Mouse (Mus musculus): ENCODE results near the gene Metrn. TPM values are rescaled to one million over a fixed set of nuclear protein-coding genes. Genes with fewer than 3 reads are reported as not detected.

Gene Metrn
- polyA plus RNA-seq, 1 experiment from 2014 or later = 43.3 TPM

- under 1% methylated on average over 37 of the region's 37 CpGs for WGBS
- peak overlapping the region; percentile 87 for H3K4me2 ChIP-seq (ENCODE audit: low read depth, low read length)
- peaks cover 36% of the 10 kb centered on the region for H3K4me1 ChIP-seq (replicated peaks; ENCODE audit: control insufficient read depth, insufficient read depth, low read length)
- no peaks in the 10 kb centered on the region for H3K36me3 ChIP-seq (ENCODE audit: control insufficient read depth, insufficient read depth, low read length)
- H3K27me3 ChIP-seq (ENCODE audit: control insufficient read depth, insufficient read depth, low read depth, low read length) = no peaks in the 10 kb centered on the region
- peak overlapping the region; percentile 79 for H3K4me3 ChIP-seq (ENCODE audit: low read length)
- no peaks in the 10 kb centered on the region for H3K9me3 ChIP-seq (ENCODE audit: control insufficient read depth, low read length)
- H3K9ac ChIP-seq (ENCODE audit: low read length) = peak overlapping the region; percentile 77
- ATAC-seq (ENCODE audit: low read depth) = 0 out of 2 replicates have a peak, but pooled peaks have one; percentile 3
- H3K27ac ChIP-seq (ENCODE audit: low read length) = peak overlapping the region; percentile 2; the same call in 1 of the 2 replicates
Measured at GRCm38 (mm10) chr17:25796211-25796771, 645 bp downstream of the Metrn start.

- Histone ChIP-seq H3K4me1 (replicated peaks; ENCODE audit: control insufficient read depth, insufficient read depth, low read length) (peaks cover 42% of the 10 kb centered on the region), H3K9me3 (ENCODE audit: control insufficient read depth, low read length) (no peaks in the 10 kb centered on the region), H3K4me3 (ENCODE audit: low read length) (peak within 1 kb of the TSS; percentile 79), H3K27ac (ENCODE audit: low read length) (peak within 1 kb of the TSS; percentile 2; the same call in 1 of the 2 replicates), H3K9ac (ENCODE audit: low read length) (peak within 1 kb of the TSS; percentile 77), H3K36me3 (ENCODE audit: control insufficient read depth, insufficient read depth, low read length) (no peaks in the 10 kb centered on the region), H3K4me2 (ENCODE audit: low read depth, low read length) (peak within 1 kb of the TSS; percentile 87), H3K27me3 (ENCODE audit: control insufficient read depth, insufficient read depth, low read depth, low read length) (no peaks in the 10 kb centered on the region)
- no peak for ATAC-seq (ENCODE audit: low read depth)
- 24% methylated on average over 6 of the region's 6 CpGs for WGBS
Measured at GRCm38 (mm10) chr17:25795609-25796092, 1.3 kb downstream of the Metrn start, which contains the start of gene AC134908.4. Gene AC134908.4, minus strand, starts transcription at chr17:25795659.

- H3K9ac ChIP-seq (ENCODE audit: low read length) = no peak overlapping the region
- H3K36me3 ChIP-seq (ENCODE audit: control insufficient read depth, insufficient read depth, low read length) = no peaks in the 10 kb centered on the region
- H3K27me3 ChIP-seq (ENCODE audit: control insufficient read depth, insufficient read depth, low read depth, low read length) = no peaks in the 10 kb centered on the region
- H3K4me2 ChIP-seq (ENCODE audit: low read depth, low read length) = peak overlapping the region; percentile 87
- peaks cover 42% of the 10 kb centered on the region for H3K4me1 ChIP-seq (replicated peaks; ENCODE audit: control insufficient read depth, insufficient read depth, low read length)
- 87% methylated on average over 17 of the region's 17 CpGs for WGBS
- H3K27ac ChIP-seq (ENCODE audit: low read length) = no peak overlapping the region
- ATAC-seq (ENCODE audit: low read depth) = no peak
- H3K4me3 ChIP-seq (ENCODE audit: low read length) = no peak overlapping the region
- H3K9me3 ChIP-seq (ENCODE audit: control insufficient read depth, low read length) = no peaks in the 10 kb centered on the region
Measured at GRCm38 (mm10) chr17:25794998-25795397, 1.9 kb downstream of the Metrn start.

GRCm38 (mm10) chr17:25794197-25794596 is 2.7 kb downstream of the Metrn start:
- H3K27me3 ChIP-seq (ENCODE audit: control insufficient read depth, insufficient read depth, low read depth, low read length) = no peaks in the 10 kb centered on the region
- H3K9me3 ChIP-seq (ENCODE audit: control insufficient read depth, low read length) = no peaks in the 10 kb centered on the region
- H3K4me2 ChIP-seq (ENCODE audit: low read depth, low read length) = no peak overlapping the region
- peak overlapping the region; percentile 37; the same call in 1 of the 2 replicates for H3K27ac ChIP-seq (ENCODE audit: low read length)
- H3K4me3 ChIP-seq (ENCODE audit: low read length) = no peak overlapping the region
- WGBS = 66% methylated on average over 13 of the region's 13 CpGs
- no peak for ATAC-seq (ENCODE audit: low read depth)
- H3K9ac ChIP-seq (ENCODE audit: low read length) = no peak overlapping the region
- H3K36me3 ChIP-seq (ENCODE audit: control insufficient read depth, insufficient read depth, low read length) = peaks cover 7% of the 10 kb centered on the region; the same call in 1 of the 2 replicates
- H3K4me1 ChIP-seq (replicated peaks; ENCODE audit: control insufficient read depth, insufficient read depth, low read length) = peaks cover 42% of the 10 kb centered on the region

GRCm38 (mm10) chr17:25792615-25793014 is 4.3 kb downstream of the Metrn start, which contains the start of gene Fam173a:
Gene Fam173a, minus strand, starts transcription at chr17:25792901.
- Histone ChIP-seq H3K4me3 (ENCODE audit: low read length) (peak within 1 kb of the TSS; percentile 96), H3K9ac (ENCODE audit: low read length) (peak within 1 kb of the TSS; percentile 89), H3K4me1 (replicated peaks; ENCODE audit: control insufficient read depth, insufficient read depth, low read length) (peaks cover 41% of the 10 kb centered on the region), H3K27ac (ENCODE audit: low read length) (peak within 1 kb of the TSS; percentile 99), H3K4me2 (ENCODE audit: low read depth, low read length) (peak within 1 kb of the TSS; percentile 94), H3K27me3 (ENCODE audit: control insufficient read depth, insufficient read depth, low read depth, low read length) (no peaks in the 10 kb centered on the region), H3K36me3 (ENCODE audit: control insufficient read depth, insufficient read depth, low read length) (peaks cover 16% of the 10 kb centered on the region; the same call in 1 of the 2 replicates), H3K9me3 (ENCODE audit: control insufficient read depth, low read length) (no peaks in the 10 kb centered on the region)
- ATAC-seq (ENCODE audit: low read depth) = peak; percentile 89
- WGBS = under 1% methylated on average over 14 of the region's 14 CpGs

GRCm38 (mm10) chr17:25791843-25792527 is 5.0 kb downstream of the Metrn start:
- Histone ChIP-seq H3K27ac (ENCODE audit: low read length) (peak overlapping the region; percentile 99), H3K9me3 (ENCODE audit: control insufficient read depth, low read length) (no peaks in the 10 kb centered on the region), H3K9ac (ENCODE audit: low read length) (peak overlapping the region; percentile 89), H3K4me3 (ENCODE audit: low read length) (peak overlapping the region; percentile 96), H3K4me2 (ENCODE audit: low read depth, low read length) (peak overlapping the region; percentile 94), H3K36me3 (ENCODE audit: control insufficient read depth, insufficient read depth, low read length) (peaks cover 19% of the 10 kb centered on the region; the same call in 1 of the 2 replicates), H3K27me3 (ENCODE audit: control insufficient read depth, insufficient read depth, low read depth, low read length) (no peaks in the 10 kb centered on the region), H3K4me1 (replicated peaks; ENCODE audit: control insufficient read depth, insufficient read depth, low read length) (peaks cover 35% of the 10 kb centered on the region)
- peak; percentile 71 for ATAC-seq (ENCODE audit: low read depth)
- WGBS = under 1% methylated on average over 45 of the region's 45 CpGs

- ATAC-seq (ENCODE audit: low read depth) = peak; percentile 13; the same call in 1 of the 2 replicates
- WGBS = 22% methylated on average over 19 of the region's 19 CpGs
- peak overlapping the region; percentile 89 for H3K9ac ChIP-seq (ENCODE audit: low read length)
Measured at GRCm38 (mm10) chr17:25791320-25791842, 5.6 kb downstream of the Metrn start.

GRCm38 (mm10) chr17:25786781-25787504 is 10.0 kb downstream of the Metrn start:
- 89% methylated on average over 9 of the region's 9 CpGs for WGBS
- H3K4me2 ChIP-seq (ENCODE audit: low read depth, low read length) = no peak overlapping the region
- H3K9me3 ChIP-seq (ENCODE audit: control insufficient read depth, low read length) = no peaks in the 10 kb centered on the region
- H3K27me3 ChIP-seq (ENCODE audit: control insufficient read depth, insufficient read depth, low read depth, low read length) = no peaks in the 10 kb centered on the region
- no peak overlapping the region for H3K27ac ChIP-seq (ENCODE audit: low read length)
- no peak overlapping the region for H3K4me3 ChIP-seq (ENCODE audit: low read length)
- peaks cover 29% of the 10 kb centered on the region for H3K36me3 ChIP-seq (ENCODE audit: control insufficient read depth, insufficient read depth, low read length)
- no peak overlapping the region for H3K9ac ChIP-seq (ENCODE audit: low read length)
- ATAC-seq (ENCODE audit: low read depth) = no peak
- peaks cover 20% of the 10 kb centered on the region for H3K4me1 ChIP-seq (replicated peaks; ENCODE audit: control insufficient read depth, insufficient read depth, low read length)

More at GRCm38 (mm10) chr17:25791320-25791842, 5.6 kb downstream of the Metrn start:
- peak overlapping the region; percentile 94 for H3K4me2 ChIP-seq (ENCODE audit: low read depth, low read length)
- peak overlapping the region; percentile 96 for H3K4me3 ChIP-seq (ENCODE audit: low read length)
- peaks cover 35% of the 10 kb centered on the region for H3K4me1 ChIP-seq (replicated peaks; ENCODE audit: control insufficient read depth, insufficient read depth, low read length)
- H3K36me3 ChIP-seq (ENCODE audit: control insufficient read depth, insufficient read depth, low read length) = peaks cover 19% of the 10 kb centered on the region; the same call in 1 of the 2 replicates
- H3K27ac ChIP-seq (ENCODE audit: low read length) = peak overlapping the region; percentile 99
- H3K27me3 ChIP-seq (ENCODE audit: control insufficient read depth, insufficient read depth, low read depth, low read length) = no peaks in the 10 kb centered on the region
- H3K9me3 ChIP-seq (ENCODE audit: control insufficient read depth, low read length) = no peaks in the 10 kb centered on the region
